Mouse (Mus musculus) embryo, embryonic 10 days (tissue): ENCODE results near the gene Samd4.

Source experiments
- DNase-seq: peaks from one replicate; pipeline ENCODE4 v3.0.0-alpha.2; 2015; ENCODE audit warnings: low spot score

The Samd4 gene

DNA sequence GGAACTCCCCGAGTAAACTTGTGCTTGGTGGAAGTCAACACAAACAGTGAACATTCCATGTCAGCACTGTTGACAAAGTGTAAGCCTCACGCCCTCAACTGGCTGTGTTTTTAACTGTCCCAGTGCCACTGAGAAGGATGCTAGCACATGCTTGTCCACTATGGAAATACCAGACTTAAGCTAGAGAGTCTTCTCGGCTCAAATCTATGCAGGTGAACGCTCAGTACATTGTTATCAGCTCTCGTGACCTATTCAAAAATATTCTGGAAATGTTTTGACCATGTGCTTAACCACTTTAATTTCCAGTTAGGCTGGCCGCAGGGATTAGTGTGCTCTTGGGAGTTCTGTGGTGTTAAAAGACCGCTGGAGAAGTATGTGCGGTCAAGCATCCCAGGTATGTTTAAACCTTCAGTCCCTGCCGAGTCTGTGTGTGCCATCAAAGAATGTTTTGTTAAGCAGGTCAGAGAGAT lies 73.0 kb downstream of the Samd4 start:
- DNase-seq, result peak; percentile 39

DNA sequence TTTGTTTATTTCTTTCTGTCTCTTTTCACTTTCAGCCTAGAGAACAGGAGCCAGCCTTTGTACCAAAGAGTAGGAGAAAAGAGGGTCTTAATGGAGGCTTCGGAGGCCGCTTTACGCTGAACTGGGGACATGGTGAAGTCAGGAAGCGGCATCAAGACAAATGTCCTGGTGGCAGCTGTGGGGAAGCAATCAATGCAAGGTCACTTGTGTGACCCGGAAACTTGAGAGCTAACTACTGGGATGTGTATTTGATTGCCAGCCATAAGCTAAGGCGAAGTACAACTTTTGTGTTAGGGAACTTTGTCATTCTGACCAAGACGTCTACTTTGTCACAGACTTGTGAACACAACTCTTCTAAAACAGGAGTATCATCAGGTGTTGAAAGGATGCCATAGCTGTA lies 73.5 kb downstream of the Samd4 start:
- peak; percentile 71 for DNase-seq

DNA sequence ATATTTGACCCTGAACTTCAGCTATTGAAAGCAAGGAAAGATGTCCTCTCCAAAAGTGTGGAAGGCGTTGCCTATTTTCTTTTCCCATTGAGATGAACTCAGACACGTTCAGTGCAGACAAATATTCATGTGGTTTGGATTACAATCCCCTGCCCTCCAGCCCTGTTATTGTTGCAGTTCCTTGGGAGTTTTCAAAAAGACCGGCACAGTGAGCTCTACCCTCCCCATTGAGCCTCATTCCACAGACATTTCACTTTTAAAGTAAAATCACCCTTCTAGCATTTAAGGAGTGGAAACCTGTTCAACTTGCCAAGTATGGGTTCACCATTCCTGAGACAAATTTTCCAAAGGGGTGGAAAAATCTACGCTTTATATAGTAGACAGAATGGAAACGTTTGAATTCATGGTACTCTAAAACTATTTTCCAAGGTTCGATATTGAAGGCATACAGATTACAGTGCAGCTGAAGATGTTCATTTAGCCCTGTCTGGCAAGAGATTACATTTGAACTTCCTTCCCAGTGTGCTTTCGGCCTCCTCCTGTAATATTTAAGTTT lies 76.6 kb downstream of the Samd4 start:
- no peak for DNase-seq

DNA sequence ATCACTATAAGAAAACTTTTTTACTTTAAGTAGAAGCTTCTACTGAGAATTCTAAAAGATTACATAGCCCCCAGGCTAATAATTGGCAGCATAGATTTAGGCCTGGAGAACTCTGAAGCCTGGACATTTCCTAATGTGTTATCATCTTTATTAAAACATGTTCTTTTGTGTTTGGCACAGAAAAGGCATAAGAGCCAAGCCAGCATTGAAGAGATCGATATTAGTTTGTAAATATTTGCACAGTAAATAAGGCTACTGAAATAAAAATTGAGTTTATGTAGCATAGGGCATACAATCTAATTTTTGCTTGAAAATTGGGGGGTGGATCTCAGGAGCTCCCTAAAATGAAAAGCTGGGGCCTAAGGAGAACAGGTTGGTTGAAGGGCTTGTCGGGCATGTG lies 77.2 kb downstream of the Samd4 start:
- no peak for DNase-seq

DNA sequence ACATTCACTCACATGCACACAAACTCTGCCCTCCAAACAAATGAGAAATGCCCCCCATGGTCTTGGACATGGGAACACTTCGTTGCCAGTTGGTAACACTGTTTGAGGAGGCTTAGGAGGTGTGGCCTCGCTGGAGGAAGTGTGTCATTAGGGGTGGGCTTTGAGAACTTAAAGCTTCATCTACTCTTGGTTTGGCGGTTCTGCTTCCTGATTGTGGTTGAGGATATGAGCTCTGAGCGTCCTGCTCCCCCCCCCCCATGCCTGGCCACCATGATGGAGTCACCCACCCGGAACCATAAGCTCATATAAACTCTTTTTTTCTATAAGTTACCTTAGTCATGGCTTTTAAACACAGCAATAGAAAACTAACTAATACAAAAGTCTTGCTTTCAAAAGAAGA lies 80.2 kb downstream of the Samd4 start:
- no peak for DNase-seq

DNA sequence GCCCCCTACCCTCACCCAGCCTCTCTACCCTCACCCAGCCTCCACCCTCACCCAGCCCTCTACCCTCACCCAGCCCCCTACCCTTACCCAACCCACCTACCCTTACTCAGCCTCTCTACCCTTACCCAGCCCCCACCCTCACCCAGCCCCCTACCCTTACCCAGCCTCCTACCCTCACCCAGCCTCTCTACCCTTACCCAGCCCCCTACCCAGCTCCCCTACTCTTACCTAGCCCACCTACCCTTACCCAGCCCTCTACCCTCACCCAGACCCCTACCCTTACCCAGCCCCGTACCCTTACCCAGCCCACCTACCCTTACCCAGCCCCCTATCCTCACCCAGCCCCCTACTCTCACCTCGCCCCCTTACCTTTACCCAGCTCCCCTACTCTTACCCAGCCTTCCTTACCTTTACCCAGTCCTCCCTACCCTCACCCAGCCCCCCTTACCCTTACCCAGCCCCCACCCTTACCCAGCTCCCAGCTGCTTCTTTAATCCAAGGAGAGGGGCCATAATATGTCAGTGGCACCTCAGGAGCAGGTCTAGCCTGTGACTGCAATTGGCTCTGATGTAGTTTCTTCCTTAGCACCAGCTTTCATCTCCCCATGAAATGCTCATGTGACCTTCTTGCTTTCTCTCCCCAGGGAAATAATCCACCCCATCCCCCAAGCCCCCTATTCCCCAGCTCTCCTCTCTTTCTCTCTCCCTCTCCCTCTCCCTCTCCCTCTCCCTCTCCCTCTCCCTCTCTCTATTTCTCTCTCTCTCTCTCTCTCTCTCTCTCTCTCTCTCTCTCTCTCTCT lies 81.6 kb downstream of the Samd4 start:
- no peak for DNase-seq

DNA sequence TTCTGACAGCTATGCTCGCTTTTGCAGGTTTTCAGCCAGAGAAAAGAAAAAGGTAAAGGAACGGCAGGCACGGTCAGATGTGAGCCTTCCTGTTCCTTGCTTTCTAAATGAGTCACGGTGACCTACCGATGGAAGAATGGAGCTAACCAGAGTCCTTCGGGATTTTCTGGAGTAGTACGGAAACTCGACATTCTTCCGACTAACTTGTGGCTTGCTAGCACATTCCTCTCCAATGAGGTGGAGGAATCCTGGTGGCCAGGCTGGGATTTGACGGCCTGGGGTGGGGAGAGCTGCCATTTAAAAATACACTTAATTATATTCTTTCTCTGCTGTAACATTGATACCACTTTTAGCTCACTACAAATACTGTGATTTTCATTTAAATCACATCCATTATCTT lies 83.6 kb downstream of the Samd4 start:
- DNase-seq, result no peak

DNA sequence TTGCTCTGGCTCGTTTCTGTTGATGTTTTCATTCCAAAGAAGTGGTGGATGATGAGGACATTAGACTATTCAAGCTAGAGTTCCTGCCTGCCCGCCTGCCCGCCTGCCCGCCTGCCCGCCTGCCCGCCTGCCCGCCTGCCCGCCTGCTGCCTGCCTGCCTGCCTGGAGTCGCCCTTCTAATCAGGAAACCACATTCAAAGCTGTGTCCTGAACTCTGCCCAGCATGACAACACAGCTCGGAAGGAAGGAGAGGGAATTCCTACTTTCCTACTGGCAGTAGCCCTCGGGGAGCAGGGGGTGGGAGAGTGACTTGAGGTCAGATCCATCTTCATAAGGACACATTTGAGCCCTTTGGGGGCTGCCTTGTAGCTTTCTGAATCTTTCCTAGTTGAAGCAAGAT lies 85.4 kb downstream of the Samd4 start:
- DNase-seq, result no peak

DNA sequence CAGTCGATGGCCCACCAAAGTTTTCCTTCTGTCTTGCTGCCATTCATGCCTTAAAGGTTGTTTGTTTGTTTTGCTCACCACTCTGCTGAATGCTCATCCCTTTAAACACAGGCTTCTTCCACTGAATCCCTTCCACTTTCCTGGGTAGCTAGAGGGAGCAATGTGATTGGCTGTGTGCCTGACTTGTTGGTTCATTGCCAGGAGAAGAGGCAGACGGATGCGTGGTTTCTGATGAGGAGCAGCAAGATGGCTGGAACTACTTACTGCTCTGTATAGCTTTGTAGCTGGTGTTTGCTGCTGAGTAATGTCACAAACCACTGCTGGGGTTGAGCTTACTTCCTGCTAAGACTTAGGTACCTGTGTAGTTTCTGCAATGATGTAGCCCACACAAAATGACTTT lies 88.0 kb downstream of the Samd4 start:
- no peak for DNase-seq

DNA sequence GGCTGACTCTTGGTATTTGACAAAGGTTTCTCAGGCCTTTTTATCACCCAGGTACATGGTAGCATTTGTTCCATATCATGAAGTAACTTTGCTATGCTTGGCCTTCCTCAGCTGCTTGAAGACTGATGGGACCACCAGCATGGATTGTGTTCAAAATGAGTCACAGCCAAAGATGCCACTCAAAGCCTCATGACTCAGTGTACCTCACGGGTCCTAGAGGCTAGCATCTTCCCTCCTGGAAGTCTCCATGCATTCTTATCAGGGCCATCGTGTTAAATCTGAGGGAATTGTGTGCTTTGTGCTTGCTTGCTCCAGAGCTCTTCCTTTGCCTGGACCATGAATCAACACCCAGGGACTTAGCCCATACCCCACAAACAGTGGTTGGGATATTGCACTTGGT lies 89.1 kb downstream of the Samd4 start:
- no peak for DNase-seq

DNA sequence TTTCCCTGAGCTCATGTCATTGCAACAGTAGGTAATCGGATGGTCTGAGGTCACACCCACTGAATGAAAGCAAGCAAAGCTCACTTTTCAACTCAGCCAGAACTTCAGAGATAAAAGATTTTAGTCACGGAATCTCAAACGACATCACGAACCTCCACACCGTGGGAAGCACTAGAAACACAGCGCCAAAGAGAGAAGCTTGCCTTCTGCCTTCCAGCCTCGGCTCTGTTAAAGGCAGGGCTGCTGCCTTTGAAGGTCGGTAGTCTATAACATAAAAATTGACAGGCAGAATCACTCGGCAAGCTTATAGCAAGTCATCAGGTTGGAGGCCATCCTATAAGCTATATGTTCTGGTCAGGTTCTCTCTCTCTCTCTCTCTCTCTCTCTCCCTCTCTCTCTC lies 92.2 kb downstream of the Samd4 start:
- DNase-seq, result no peak

DNA sequence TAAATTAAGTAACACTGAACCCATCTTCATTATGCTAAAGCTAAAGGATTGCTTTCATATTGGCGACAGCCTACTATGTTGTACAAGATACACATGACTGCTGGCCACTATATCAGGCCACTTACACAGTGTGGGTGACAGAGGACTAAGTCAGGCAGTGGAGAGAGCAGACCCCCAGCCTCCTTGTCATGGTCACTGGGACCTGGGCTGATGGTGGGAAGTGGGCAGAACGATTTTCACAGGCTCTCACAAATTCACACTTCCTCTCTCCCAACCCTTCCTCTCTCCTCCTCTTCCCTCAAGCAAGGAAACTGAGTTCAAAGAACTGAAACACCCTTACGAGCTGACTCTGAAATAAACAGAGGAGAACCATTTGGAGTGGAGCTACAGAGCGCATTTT lies 93.3 kb downstream of the Samd4 start:
- DNase-seq, result no peak

DNA sequence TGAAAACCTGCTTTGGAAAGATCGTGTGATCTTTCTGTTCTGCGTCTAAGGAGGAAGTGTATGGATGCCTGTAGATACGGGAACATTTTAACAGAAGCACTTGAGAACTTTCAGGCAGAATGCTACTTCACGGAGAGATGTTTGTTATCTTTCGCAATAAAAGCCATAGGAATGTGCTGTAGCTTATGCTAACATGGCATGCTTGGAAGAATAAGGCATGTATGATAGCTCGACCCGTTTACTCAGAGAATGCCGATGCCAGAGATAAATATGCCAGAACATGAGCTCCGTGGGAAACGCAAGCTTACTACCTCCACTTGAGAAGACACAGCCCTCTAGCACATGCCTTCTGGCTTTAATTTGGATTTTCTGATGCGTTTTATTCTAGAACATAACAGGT lies 94.1 kb downstream of the Samd4 start:
- DNase-seq, result no peak

DNA sequence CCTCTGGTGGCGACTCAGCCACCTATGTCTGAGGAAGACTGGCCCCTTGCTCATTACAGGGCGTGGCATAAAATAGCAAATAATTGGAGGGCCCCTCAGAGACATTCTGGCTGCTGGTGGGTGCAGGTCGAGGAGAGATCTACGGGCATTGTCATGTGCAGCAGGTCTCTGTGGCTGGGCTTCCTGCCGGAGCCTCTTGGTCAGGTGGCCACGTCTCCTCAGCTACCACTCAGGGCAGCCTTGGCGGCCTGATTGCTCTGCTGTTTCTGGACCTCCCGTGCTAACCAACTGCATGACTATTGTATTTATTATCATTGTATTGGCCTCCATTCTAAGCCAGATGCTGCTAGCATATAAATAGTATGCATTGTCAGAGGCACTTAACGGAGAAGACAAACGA lies 95.0 kb downstream of the Samd4 start:
- DNase-seq, result no peak

DNA sequence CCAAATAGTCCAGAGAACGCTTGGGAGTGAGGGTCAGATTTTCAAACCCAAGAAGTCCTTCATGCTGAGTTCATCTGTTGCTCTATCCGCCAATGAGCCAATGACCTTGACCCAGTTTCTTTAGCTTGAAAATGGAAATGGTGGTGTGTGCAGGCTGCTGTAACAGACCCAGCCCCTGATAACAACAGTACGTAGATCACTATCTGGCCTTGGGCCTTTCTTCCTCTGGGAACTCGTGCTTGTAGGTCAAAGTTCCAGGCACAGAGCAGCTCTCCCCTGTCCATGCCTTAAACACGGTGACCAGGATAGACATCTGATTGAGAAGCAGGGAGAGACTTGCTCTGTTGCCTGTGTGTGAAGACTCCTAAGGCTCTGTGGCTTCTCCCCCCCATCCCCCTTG lies 96.5 kb downstream of the Samd4 start:
- no peak for DNase-seq

DNA sequence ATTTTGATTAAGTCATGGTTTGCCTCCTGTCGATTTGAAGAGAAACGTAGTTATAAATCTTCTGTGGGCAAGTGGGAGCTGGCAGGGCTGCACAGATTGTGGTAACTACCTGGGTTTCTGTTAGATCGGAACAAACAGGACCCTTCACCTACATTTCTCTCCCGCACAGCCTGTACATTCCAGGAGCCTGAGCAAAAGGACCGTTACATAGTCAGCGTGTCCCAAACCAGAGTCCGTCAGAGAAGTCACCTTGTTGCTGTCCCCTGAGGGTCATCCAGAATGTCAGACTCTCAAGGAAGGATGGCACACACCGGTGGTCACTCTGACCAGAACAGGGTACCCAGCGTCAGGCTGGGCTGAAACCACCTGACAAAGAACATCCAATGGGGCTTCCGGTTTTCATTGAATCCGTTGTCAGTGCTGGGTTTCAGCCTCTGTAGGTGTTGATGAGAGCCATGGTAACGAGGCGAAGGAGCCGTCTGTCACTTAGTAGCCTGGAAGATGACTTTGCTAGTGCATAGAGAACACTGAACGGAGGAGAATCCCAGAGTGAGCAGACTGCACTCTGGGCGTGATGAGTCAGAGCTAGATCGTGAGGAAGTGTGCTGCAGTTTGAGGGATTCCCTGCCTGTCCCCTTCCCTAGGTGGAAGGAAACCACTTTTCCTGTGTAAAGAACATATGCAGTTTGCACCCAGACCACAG lies 98.2 kb downstream of the Samd4 start:
- no peak for DNase-seq

DNA sequence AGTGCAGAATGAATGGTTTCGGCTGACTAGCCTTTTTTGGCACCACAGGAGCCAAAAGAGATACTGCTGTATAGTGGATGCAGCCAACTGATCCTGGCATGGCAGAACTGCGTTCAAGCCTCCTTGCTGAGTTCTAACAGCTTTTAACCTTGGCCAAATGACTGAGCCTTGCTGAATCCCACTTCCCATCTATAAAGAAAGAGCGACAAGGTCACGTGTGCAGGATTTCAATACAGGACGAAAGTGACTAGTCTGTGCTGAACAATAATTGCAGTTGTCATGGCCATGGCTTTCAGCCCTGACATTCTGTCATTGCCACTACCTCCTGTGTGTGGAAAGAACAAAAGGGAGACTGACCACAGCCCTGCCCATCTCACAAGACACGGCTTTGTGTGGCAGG lies 99.5 kb downstream of the Samd4 start:
- DNase-seq, result no peak

DNA sequence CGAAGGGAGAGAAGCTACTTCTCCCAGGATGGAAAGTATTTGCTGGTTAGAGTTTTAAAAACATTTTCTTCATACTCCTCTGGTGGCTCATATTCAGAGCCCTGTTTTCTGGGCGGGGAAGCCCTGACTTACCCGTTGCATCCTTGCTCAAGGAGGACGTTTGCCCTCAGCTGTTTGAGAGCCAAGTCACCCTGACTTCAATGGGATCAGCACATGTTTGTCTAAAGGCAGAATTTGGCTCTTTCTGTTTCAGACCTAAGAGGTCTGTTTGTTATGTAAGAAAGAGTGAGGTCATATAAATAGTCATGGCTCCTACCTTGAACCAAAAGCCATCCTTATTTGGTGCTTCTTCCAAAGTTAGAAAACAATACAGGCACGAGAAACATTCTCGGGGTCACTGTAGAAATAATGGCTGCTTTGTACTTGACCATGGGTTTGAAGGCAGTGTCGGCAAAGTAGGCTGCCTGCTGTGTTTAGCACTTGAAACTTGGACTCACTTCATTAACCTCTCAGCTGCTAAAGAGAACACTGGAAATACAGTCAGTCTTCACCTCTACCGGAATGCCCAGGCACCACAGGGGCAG lies 102.0 kb downstream of the Samd4 start:
- DNase-seq, result no peak

DNA sequence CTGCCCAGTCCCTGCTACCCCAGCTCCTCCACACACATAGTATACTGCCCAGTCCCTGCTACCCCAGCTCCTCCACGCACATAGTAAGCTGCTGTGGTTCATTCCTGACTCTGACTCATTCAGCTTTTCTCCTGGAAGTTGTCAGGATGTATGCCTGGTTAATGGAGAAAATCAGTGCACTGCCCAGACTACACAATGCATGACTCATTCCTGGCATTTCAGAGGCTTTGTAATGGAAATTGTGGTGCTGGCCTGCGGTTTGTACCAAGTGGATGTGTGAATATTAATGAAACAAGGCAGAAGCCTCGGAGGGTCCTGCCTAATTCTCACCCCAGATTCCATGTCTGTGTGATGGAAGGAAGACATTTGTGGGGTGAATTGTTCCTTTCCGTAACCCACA lies 107.0 kb downstream of the Samd4 start:
- peak; percentile 72 for DNase-seq

DNA sequence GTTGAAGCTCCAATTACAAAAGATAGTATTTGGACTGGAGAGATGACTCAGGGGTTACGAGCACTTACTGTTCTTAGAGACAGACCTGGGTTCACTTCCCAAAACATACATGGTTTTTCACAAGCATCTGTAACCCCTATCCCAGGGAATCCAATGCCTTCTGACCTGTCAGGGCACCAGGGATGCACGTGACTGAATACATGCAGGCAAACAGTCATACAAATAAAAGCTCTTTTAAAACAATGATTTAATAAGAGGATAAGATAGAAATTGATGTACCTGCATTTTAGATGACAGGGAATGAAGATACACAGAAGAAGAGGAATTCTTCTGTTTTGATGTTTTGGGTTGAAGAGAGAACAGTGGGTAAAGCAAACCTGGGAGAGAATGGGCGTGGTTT lies 107.8 kb downstream of the Samd4 start:
- no peak for DNase-seq

DNA sequence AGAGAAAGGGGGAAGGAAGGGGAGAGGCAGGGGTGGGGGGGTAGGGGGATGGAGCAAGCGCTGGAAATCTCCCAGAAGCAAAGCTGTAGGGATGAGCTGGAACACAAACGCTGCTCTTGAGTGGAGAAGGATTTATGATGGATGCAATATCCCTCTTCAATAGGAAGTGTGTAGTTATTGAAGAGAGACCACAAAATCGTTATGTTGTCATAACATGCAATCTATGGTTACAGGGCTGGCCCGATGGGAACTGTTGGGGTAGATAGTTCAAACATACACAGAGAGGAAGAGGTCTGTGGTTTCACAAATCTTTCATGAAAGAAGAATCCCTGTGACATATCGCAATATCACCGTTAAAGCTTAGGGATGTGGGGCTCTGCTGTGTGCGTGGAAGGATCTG lies 112.0 kb downstream of the Samd4 start:
- no peak for DNase-seq

DNA sequence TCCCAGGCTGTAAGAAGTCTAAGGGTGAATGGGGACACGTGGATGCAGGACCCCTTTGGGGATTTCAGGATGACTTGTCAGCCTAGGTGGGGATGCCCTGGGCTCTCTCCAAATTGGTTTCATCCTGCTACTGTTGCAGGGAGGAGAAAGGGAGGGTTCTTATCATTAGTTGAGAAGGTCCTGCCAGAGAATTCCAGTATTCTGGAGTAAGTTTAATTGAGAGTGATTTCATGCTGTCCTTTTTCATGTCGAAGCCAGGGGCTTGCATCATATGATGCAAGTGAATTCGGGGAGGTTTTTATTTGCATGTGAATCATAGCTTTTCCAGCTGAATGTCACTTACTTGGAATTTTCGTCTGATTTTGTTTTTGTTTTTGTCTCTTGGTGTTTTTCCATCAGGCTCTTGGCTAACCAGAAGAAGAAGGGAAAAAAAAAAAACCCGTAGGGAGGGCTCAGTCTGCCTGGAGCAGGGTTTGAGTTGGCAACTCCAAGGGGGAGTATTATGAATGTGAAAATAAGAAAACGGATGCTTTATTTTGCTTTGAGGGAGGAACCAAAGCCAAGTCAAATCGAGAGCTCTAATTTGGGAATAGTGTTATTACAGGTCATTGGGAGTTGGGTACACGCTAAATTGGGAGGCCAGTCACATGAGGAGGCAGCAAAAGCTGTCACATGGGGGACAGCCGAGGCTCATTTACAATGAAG lies 116.8 kb downstream of the Samd4 start:
- no peak for DNase-seq
